Mouse (Mus musculus) cerebellum, adult 2 months (tissue): ENCODE measurements around the gene Mgmt.

ENCODE experiments used
- CTCF ChIP-seq: fragments of 200-500 bp; IDR thresholded peaks from 2 replicates; pipeline ENCODE4 v1.5.1; 2011; ENCODE audit warnings: low read depth, mild to moderate bottlenecking, control low read depth, low read length, moderate library complexity, borderline replicate concordance; ENCODE audit not compliant: insufficient read depth
- POLR2A ChIP-seq: fragments of 200-500 bp; IDR thresholded peaks from 2 replicates; pipeline ENCODE4 v1.6.1; 2011; ENCODE audit warnings: low read length, control low read depth, borderline replicate concordance; ENCODE audit not compliant: insufficient read depth

DNA sequence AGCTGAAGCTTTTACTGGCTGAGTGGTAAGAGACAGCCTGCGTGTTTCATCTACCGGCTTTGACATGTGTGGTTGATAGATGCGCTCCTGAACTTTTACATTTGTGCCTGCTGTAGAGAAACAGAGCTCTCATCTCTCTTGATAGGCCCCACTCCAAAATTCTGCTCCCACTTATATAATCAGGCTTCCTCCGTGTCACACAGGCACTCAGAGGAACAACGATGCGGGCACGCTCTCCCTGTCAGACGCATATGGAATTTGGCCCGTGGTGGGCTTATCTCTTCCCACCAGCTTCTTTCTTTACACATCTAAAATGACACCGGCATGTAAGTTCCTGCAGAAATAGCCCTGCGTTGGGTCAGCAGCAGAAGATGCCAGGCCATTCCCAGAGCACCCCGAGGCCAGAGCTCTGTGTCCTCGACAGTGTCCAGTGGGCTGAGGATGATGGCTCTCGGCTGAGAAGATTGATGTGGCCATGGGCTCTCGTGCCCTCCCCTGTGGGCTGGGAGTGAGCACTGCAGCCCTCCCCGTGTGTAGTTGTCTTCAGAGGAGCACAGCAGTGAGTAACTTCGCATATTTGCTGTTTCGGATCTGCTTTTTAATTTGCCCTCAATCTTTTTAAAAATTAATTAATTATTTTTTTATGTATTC, 30.3 kb downstream of the Mgmt start:
- no peak for TF ChIP-seq POLR2A
- TF ChIP-seq CTCF: no peak
